Mouse (Mus musculus): ENCODE measurements around the gene Frem1. TPM values are rescaled to one million over a fixed set of nuclear protein-coding genes. Genes with fewer than 3 reads are reported as not detected.

The Frem1 gene
- total and polyA plus RNA-seq, 3 experiments: not detected

DNA sequence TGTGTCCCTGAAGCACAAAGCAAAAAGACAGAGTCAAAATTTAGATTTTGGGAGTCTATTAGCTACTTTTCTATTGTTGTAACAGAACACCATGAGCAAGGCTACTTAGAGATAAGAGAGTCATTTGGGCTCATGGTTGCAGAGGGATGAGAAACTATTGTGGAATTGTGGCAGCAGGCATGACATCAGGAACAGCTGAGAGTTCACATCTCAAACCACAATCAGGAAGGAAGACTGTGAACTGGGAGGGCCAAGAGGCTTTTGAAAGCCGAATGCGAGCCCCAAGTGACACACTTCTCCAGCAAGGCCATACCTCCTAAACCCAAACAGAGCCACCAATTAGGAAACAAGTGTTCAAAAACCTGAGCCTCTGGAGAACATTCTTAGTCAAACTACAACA is 9.4 kb upstream of the Frem1 start:
- Histone ChIP-seq H3K27me3 (replicated peaks) (no peaks in the 10 kb centered on the region), H3K27ac (ENCODE audit: insufficient read depth, low read depth) (no peak overlapping the region), H3K9me3 (replicated peaks; ENCODE audit: low read length) (no peaks in the 10 kb centered on the region), H3K4me3 (replicated peaks in 1 of 3; ENCODE audit: low read depth in 2 of 3, low read length in 2 of 3, poor library complexity in 1 of 3) (no peak overlapping the region), H3K4me2 (ENCODE audit: insufficient read depth, low read depth, poor library complexity, severe bottlenecking) (no peak overlapping the region), H3K4me1 (ENCODE audit: control insufficient read depth in 1 of 2, insufficient read depth in 2 of 2) (peaks cover 0 to 3% of the 10 kb centered on the region in 2 experiments; a peak in 1 of 4 replicates), H3K36me3 (replicated peaks in 1 of 2; ENCODE audit: control insufficient read depth in 1 of 2, insufficient read depth in 1 of 2, low read length in 1 of 2) (no peaks in the 10 kb centered on the region), H3K9ac (ENCODE audit: insufficient read depth, low read depth) (no peak overlapping the region), H3K79me2 (replicated peaks; ENCODE audit: control insufficient read depth, extremely low read depth, insufficient read depth, poor library complexity, severe bottlenecking) (no peaks in the 10 kb centered on the region)
- dilution Hi-C loops (cut with MboI; ENCODE audit: extremely low pct_ligation_motif_present, extremely low pct_unique_long_range_greater_than_20kb, low sequenced_read_pairs): no loop called here
- no peak for DNase-seq (ENCODE audit: extremely low read depth)
- TF ChIP-seq JUND (conservative IDR thresholded peaks at IDR 0.05; ENCODE audit: low read depth, low read length): no peak
- no peak for TF ChIP-seq NELFE (IDR thresholded peaks at IDR 0.05; ENCODE audit: low read depth, low read length)
- no peak for TF ChIP-seq TBP (conservative IDR thresholded peaks at IDR 0.05; ENCODE audit: low read depth, low read length)
- TF ChIP-seq GABPA (IDR thresholded peaks at IDR 0.05; ENCODE audit: insufficient replicate concordance, low read depth, low read length): no peak
- no peak for TF ChIP-seq MEF2A (IDR thresholded peaks at IDR 0.05; ENCODE audit: borderline replicate concordance, low read depth, low read length)
- no peak for TF ChIP-seq ZKSCAN1 (IDR thresholded peaks at IDR 0.05; ENCODE audit: borderline replicate concordance, low read depth, low read length)
- no peak for TF ChIP-seq MYC (IDR thresholded peaks at IDR 0.05; ENCODE audit: low read depth, low read length)
- TF ChIP-seq USF2 (conservative IDR thresholded peaks at IDR 0.05; ENCODE audit: low read depth, low read length): no peak
- TF ChIP-seq NRF1 (IDR thresholded peaks at IDR 0.05; ENCODE audit: low read depth, low read length): no peak
- TF ChIP-seq RAD21 (IDR thresholded peaks at IDR 0.05; ENCODE audit: low read depth, low read length): no peak
- TF ChIP-seq RCOR1 (conservative IDR thresholded peaks at IDR 0.05; ENCODE audit: low read depth, low read length): no peak
- TF ChIP-seq MAZ (IDR thresholded peaks at IDR 0.05; ENCODE audit: low read depth, low read length): no peak
- no peak for TF ChIP-seq MAFK (IDR thresholded peaks at IDR 0.05; ENCODE audit: insufficient replicate concordance, low read length)
- TF ChIP-seq SIN3A (IDR thresholded peaks at IDR 0.05; ENCODE audit: low read length): no peak
- in situ Hi-C loops (cut with MboI; ENCODE audit: low pct_ligation_motif_present, low pct_unique_long_range_greater_than_20kb, low sequenced_read_pairs): no loop called here

DNA sequence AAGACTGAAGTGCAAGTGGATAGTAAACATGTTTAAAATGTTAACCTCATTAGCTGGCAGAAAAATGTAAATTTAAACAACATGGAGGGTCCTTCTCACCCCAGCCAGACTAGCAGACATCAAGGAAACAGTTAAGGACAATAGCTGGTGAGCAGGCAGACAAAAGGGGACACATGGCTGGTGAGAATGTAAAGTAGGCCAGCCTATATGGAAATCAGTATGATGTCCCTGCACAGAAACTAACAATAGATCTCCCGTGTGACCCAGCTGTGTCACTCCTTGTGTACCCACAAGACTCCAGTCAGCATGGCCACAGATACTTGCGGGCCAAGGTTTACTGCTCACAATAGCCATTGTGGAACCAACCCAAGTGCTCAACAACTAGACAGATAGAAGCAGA is 6.5 kb upstream of the Frem1 start:
- no peaks in the 10 kb centered on the region for H3K27me3 ChIP-seq (replicated peaks)
- no peaks in the 10 kb centered on the region for H3K79me2 ChIP-seq (replicated peaks; ENCODE audit: control insufficient read depth, extremely low read depth, insufficient read depth, poor library complexity, severe bottlenecking)
- no peaks in the 10 kb centered on the region for H3K9me3 ChIP-seq (replicated peaks; ENCODE audit: low read length)
- in situ Hi-C loops (cut with MboI; ENCODE audit: low pct_ligation_motif_present, low pct_unique_long_range_greater_than_20kb, low sequenced_read_pairs): no loop called here
- no peak overlapping the region for H3K4me2 ChIP-seq (ENCODE audit: insufficient read depth, low read depth, poor library complexity, severe bottlenecking)
- peaks cover 0 to 3% of the 10 kb centered on the region in 2 experiments; a peak in 1 of 4 replicates for H3K4me1 ChIP-seq (ENCODE audit: control insufficient read depth in 1 of 2, insufficient read depth in 2 of 2)
- no peak for DNase-seq (ENCODE audit: extremely low read depth)
- no peak overlapping the region for H3K27ac ChIP-seq (ENCODE audit: insufficient read depth, low read depth)
- dilution Hi-C loops (cut with MboI; ENCODE audit: extremely low pct_ligation_motif_present, extremely low pct_unique_long_range_greater_than_20kb, low sequenced_read_pairs): no loop called here
- no peak overlapping the region for H3K4me3 ChIP-seq (replicated peaks in 1 of 3; ENCODE audit: low read depth in 2 of 3, low read length in 2 of 3, poor library complexity in 1 of 3)
- TF ChIP-seq KAT2A (IDR thresholded peaks at IDR 0.05; ENCODE audit: insufficient replicate concordance, low read length) (no peak), TCF12 (IDR thresholded peaks at IDR 0.05; ENCODE audit: low read depth, low read length) (no peak), RCOR1 (conservative IDR thresholded peaks at IDR 0.05; ENCODE audit: low read depth, low read length) (no peak), POLR2AphosphoS2 (IDR thresholded peaks at IDR 0.05; ENCODE audit: low read depth, low read length) (no peak), BHLHE40 (IDR thresholded peaks at IDR 0.05; ENCODE audit: low read depth, low read length) (no peak)
- no peak overlapping the region for H3K9ac ChIP-seq (ENCODE audit: insufficient read depth, low read depth)
- no peaks in the 10 kb centered on the region for H3K36me3 ChIP-seq (replicated peaks in 1 of 2; ENCODE audit: control insufficient read depth in 1 of 2, insufficient read depth in 1 of 2, low read length in 1 of 2)

All from CH12.LX (cell line).